Mouse (Mus musculus) midbrain, postnatal 0 days (tissue): ENCODE measurements around the gene Polr1b. TPM values are rescaled to one million over a fixed set of nuclear protein-coding genes. Genes with fewer than 3 reads are reported as not detected.

Experiments
- ATAC-seq: fragments of 200-750 bp; cut with Nextera tagmentation; 2 replicates; pipeline ENCODE4 v1.8.0; 2017; ENCODE audit warnings: moderate number of reproducible peaks, mild to moderate bottlenecking, moderate TSS enrichment, moderate library complexity; ENCODE audit not compliant: low FRiP score
- DNase-seq: peaks from one replicate; pipeline ENCODE4 v3.0.0-alpha.2; 2015; ENCODE audit warnings: low spot score
- H3K27ac ChIP-seq: fragments of 300-500 bp; sonication (generic); 2 replicates; pipeline ENCODE4 v1.5.1; 2014; ENCODE audit warnings: low read depth, mild to moderate bottlenecking, low read length, mixed read lengths
- H3K27me3 ChIP-seq: fragments of 300-500 bp; sonication (generic); 2 replicates; pipeline ENCODE4 v1.6.1; 2014; ENCODE audit warnings: low read length, control low read depth, mixed read lengths; ENCODE audit not compliant: insufficient read depth
- H3K36me3 ChIP-seq: fragments of 300-500 bp; sonication (generic); 2 replicates; pipeline ENCODE4 v1.6.1; 2014; ENCODE audit warnings: low read length, control low read depth, mixed read lengths; ENCODE audit not compliant: insufficient read depth
- H3K4me1 ChIP-seq: fragments of 300-500 bp; sonication (generic); 2 replicates; pipeline ENCODE4 v1.6.1; 2014; ENCODE audit warnings: mild to moderate bottlenecking, control low read depth, antibody characterized with exemption, low read length, mixed read lengths; ENCODE audit not compliant: insufficient read depth
- H3K4me2 ChIP-seq: fragments of 300-500 bp; sonication (generic); 2 replicates; pipeline ENCODE4 v1.6.1; 2014; ENCODE audit warnings: low read depth, mild to moderate bottlenecking, low read length, mixed read lengths; ENCODE audit not compliant: poor library complexity, severe bottlenecking
- H3K4me3 ChIP-seq: fragments of 300-500 bp; sonication (generic); 2 replicates; pipeline ENCODE4 v1.5.1; 2014; ENCODE audit warnings: low read depth, mild to moderate bottlenecking, low read length, moderate library complexity
- H3K9ac ChIP-seq: fragments of 300-500 bp; sonication (generic); replicated peaks from 2 replicates; pipeline ENCODE4 v1.6.1; 2014; ENCODE audit warnings: mild to moderate bottlenecking, low read length, moderate library complexity, mixed read lengths; ENCODE audit not compliant: poor library complexity, severe bottlenecking
- H3K9me3 ChIP-seq: fragments of 300-500 bp; sonication (generic); 2 replicates; pipeline ENCODE4 v1.6.1; 2016; ENCODE audit warnings: low read length, control low read depth
- CTCF ChIP-seq: IDR thresholded peaks from 2 replicates; pipeline ENCODE4 v1.5.1; 2016; ENCODE audit warnings: antibody characterized with exemption, mild to moderate bottlenecking
- WGBS: fragments of 180-500 bp; shearing (Covaris S2); extraction: QIAGEN DNeasy Blood & Tissue Kit; methylation state at CpG from one replicate; pipeline ENCODE4 v1.1.7; 2014; 5-methylcytosine and 5-hydroxymethylcytosine counted together
- polyA plus RNA-seq: library from polyadenylated mRNA; unstranded; fragments of >200 nt; fragmentation: Nextera tagmentation; extraction: Ambion mirVana; gene quantifications from 2 replicates; pipeline ENCODE4 v1.2.1, GENCODE M21; 2015
- total RNA-seq: library from RNA; depleted of rRNA; stranded (reverse); fragments of >200 nt; gene quantifications from 2 replicates; pipeline ENCODE4 v1.2.3, GENCODE M21; 2014

Gene Polr1b
- total and polyA plus RNA-seq, 2 experiments from 2014 or later, result 10.4 to 23.1 TPM

GRCm38 (mm10) chr2:129093926-129094724 lies 6.7 kb upstream of the Polr1b start:
- no peaks in the 10 kb centered on the region for H3K4me1 ChIP-seq
- H3K9me3 ChIP-seq, result no peaks in the 10 kb centered on the region
- H3K4me3 ChIP-seq, result no peak overlapping the region
- TF ChIP-seq CTCF, result no peak
- ATAC-seq (no peak), DNase-seq (no peak)
- H3K4me2 ChIP-seq, result no peak overlapping the region
- H3K27me3 ChIP-seq, result no peaks in the 10 kb centered on the region
- peaks cover 44% of the 10 kb centered on the region for H3K36me3 ChIP-seq
- H3K27ac ChIP-seq, result no peak overlapping the region
- 89% methylated on average over 18 of the region's 18 CpGs for WGBS
- H3K9ac ChIP-seq, result no peak overlapping the region

- no peak overlapping the region for H3K4me2 ChIP-seq
- TF ChIP-seq CTCF, result no peak
- no peaks in the 10 kb centered on the region for H3K4me1 ChIP-seq
- ATAC-seq, result no peak
- H3K4me3 ChIP-seq, result no peak overlapping the region
- H3K27ac ChIP-seq, result no peak overlapping the region
- no peaks in the 10 kb centered on the region for H3K9me3 ChIP-seq
- DNase-seq, result no peak
- peaks cover 58% of the 10 kb centered on the region for H3K36me3 ChIP-seq
- no peak overlapping the region for H3K9ac ChIP-seq
- WGBS, result 87% methylated on average over 5 of the region's 5 CpGs
- no peaks in the 10 kb centered on the region for H3K27me3 ChIP-seq
Observed at GRCm38 (mm10) chr2:129112924-129113323, 12.1 kb downstream of the Polr1b start.

GRCm38 (mm10) chr2:129115706-129116367 lies 15.0 kb downstream of the Polr1b start:
- H3K36me3 ChIP-seq, result peaks cover 58% of the 10 kb centered on the region
- H3K9me3 ChIP-seq, result no peaks in the 10 kb centered on the region
- no peaks in the 10 kb centered on the region for H3K27me3 ChIP-seq
- 92% methylated on average over 9 of the region's 9 CpGs for WGBS
- no peak overlapping the region for H3K27ac ChIP-seq
- no peak overlapping the region for H3K4me2 ChIP-seq
- DNase-seq (no peak), ATAC-seq (no peak)
- H3K9ac ChIP-seq, result no peak overlapping the region
- no peak for TF ChIP-seq CTCF
- no peak overlapping the region for H3K4me3 ChIP-seq
- no peaks in the 10 kb centered on the region for H3K4me1 ChIP-seq

GRCm38 (mm10) chr2:129116368-129116739 lies 15.6 kb downstream of the Polr1b start:
- 97% methylated on average over 1 of the region's 1 CpGs for WGBS

GRCm38 (mm10) chr2:129118061-129118460 lies 17.3 kb downstream of the Polr1b start:
- H3K27ac ChIP-seq, result no peak overlapping the region
- no peak for ATAC-seq
- 95% methylated on average over 12 of the region's 12 CpGs for WGBS

More at GRCm38 (mm10) chr2:129116368-129116739, 15.6 kb downstream of the Polr1b start:
- Histone ChIP-seq H3K9me3 (no peaks in the 10 kb centered on the region), H3K4me2 (no peak overlapping the region), H3K9ac (no peak overlapping the region), H3K36me3 (peaks cover 58% of the 10 kb centered on the region), H3K27ac (no peak overlapping the region), H3K4me1 (no peaks in the 10 kb centered on the region), H3K27me3 (no peaks in the 10 kb centered on the region), H3K4me3 (no peak overlapping the region)
- no peak for DNase-seq
- no peak for TF ChIP-seq CTCF
- no peak for ATAC-seq

GRCm38 (mm10) chr2:129121986-129122385 lies 21.2 kb downstream of the Polr1b start:
- Histone ChIP-seq H3K4me3 (no peak overlapping the region), H3K36me3 (peaks cover 51% of the 10 kb centered on the region), H3K4me2 (no peak overlapping the region), H3K27me3 (no peaks in the 10 kb centered on the region), H3K27ac (no peak overlapping the region), H3K9ac (no peak overlapping the region), H3K9me3 (no peaks in the 10 kb centered on the region), H3K4me1 (no peaks in the 10 kb centered on the region)
- TF ChIP-seq CTCF, result no peak
- no peak for DNase-seq
- 96% methylated on average over 8 of the region's 8 CpGs for WGBS
- no peak for ATAC-seq

More at GRCm38 (mm10) chr2:129118061-129118460, 17.3 kb downstream of the Polr1b start:
- no peak overlapping the region for H3K4me3 ChIP-seq
- H3K4me1 ChIP-seq, result no peaks in the 10 kb centered on the region
- TF ChIP-seq CTCF, result no peak
- no peak overlapping the region for H3K4me2 ChIP-seq
- H3K9ac ChIP-seq, result no peak overlapping the region
- no peaks in the 10 kb centered on the region for H3K9me3 ChIP-seq
- H3K27me3 ChIP-seq, result no peaks in the 10 kb centered on the region
- no peak for DNase-seq
- H3K36me3 ChIP-seq, result peaks cover 64% of the 10 kb centered on the region
